Mouse (Mus musculus) cerebellum, adult 8-10 months (tissue): ENCODE measurements around the gene Nsg2.

Source experiments
- DNase-seq: peaks from one replicate; pipeline ENCODE4 v3.0.0; 2022

Gene Nsg2

GRCm38 (mm10) chr11:32087779-32088442, 87.6 kb downstream of the Nsg2 start:
- DNase-seq, result no peak

DNA sequence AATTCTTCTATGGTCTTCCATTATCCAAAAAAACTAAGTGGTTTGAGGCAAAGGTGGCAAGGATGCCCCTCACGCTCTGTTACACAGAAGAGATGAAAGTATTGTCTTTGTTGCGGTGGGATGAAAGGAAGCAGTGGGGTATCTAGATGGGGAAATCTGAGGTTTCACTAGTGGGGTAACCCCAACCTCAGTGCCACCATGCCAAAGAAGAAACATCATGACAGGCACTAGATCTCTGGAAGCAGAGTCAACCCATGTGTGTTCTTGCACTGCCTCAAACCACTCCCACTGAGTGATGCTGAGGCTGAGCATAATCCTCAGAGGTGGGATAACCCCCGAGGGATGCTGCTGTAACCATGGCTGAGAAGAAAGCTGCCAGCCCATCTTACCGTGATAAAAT, 95.5 kb downstream of the Nsg2 start:
- DNase-seq, result no peak

DNA sequence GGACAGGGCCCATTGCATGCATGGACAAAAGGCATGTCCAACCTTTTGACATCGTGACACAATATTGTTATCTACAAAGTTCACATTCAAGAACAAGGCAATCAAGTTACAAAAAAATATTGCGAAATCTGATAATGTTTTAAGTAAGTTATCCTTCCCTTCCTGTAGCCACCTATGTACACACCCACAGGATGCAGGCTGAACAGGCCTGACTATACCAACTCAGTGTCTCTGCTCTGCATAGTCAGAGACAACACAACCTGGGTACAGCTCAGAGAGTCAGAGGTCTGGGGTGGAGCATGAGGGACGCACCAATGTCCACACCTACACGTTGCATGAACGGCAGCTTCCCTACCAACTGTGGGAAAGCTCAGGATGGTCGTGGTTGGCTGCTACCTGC, 96.1 kb downstream of the Nsg2 start:
- no peak for DNase-seq

- no peak for DNase-seq
These were observed 100.9 kb downstream of the Nsg2 start for GRCm38 (mm10) chr11:32101059-32101632.

GRCm38 (mm10) chr11:32102976-32103375, 102.7 kb downstream of the Nsg2 start:
- DNase-seq, result no peak

DNA sequence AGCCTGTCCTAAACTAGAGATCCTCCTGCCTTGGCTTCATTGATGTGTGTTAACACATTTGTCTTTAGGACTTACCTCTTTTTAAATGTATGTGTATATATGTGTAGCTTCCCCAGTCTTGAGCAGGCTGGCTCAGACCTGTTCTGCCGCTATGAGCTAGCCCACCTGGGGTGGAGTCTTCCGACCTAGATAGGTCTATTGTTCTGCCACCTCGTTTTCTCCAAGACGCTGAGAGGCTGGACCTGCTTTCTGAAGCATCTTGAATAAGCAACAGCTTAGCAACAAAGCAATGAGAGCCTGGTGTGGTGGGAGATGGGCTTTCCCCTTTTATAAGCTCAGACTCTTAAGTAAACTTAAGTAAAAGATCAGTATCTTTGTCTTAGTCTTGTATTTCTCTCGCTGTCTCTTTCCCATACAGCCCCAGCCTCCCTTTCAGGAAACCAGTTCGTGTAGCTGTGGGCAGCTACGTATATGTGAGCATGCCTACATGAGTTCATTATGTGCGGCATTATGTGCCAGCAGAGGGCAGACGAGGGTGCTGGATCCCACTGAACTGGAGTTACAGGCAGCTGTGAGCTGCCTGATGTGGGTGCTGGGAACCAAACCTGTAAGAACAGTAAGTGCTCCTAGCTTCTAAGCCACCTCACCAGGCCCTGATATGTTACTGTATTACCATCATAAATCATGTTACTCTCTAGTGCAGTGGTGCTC, 104.3 kb downstream of the Nsg2 start:
- no peak for DNase-seq

DNA sequence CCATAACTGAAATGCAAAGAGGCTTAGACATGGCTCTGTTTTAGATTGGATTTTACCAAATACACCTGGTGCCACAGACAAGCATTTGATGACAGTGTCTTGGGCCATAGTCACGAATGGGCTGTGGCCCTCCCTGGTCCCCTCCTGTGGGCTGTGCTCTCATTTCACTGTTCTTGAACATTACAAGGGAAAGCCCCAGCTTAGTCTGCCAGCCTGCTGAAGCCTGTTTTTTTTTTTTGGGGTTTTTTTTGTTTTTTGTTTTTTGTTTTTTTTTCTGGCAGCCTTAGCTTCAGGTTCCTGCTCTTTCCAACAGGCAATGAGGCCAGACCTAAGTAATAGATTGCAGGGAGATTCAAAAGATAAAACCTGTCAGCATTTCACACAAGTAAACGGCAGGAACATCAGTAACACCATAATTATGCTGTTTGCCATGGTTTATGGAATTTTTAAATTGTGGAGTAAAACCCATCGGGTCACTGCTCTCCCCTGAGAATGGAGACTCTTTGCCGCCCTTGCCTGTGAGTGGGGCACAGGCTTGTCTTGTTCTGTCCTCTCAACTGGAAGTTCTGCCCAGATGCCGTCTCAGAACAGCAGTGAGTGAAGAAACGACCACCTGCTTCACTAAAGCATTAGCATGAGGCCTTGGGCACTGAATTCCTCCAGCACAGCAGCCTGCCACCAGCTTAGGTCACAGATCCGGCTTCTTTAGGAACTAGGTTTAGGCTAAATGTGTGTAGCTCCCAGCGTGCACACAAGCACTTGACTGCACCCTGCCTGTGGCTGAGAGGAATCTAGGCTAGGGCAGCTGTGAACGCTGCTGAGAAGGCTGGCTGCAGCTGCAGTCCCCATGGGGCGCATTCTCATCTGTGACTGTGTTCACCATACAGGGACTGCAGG, 105.7 kb downstream of the Nsg2 start:
- no peak for DNase-seq

DNA sequence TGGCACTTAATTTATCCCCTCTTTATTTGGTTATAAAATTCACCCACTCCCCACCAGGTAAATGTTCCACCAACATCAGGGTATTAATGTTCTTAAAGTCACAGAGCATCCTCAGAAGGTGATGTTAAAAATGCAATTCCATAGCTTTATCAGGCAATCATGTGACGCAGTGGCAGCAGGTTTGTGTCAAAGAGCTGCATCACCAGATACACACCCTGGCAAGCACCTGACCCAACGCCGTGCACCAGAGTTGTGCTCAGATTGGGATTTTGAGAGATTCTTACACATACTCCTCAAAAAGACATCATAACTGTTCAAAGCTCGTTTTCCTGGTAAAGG, 106.4 kb downstream of the Nsg2 start:
- no peak for DNase-seq

DNA sequence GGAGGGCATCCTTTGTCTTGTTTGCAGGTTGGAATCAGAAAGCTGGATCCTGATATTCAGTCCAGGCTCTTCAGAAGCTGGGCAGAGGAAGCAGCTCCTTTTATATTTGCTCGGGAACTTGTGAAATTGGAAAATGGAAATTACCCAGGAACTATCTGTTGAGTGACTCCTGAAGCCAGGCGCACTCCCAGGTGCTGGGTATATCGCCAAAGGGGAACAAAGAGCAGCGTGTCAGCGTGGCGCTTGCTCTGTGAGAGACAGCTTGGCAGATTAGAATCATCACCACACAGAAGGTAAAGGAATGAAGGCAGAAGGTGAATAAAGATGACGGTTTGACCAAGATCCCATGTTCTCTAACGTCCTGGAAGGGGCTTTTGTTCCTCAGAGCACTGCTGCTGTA, 108.2 kb downstream of the Nsg2 start:
- no peak for DNase-seq
